Mouse (Mus musculus): ENCODE measurements around the gene Calhm2. TPM values are rescaled to one million over a fixed set of nuclear protein-coding genes. Genes with fewer than 3 reads are reported as not detected.
A peak's percentile ranks its signal among the peaks of the same experiment; 100 is the strongest.

Calhm2 gene
- total RNA-seq (2021), result 1 to 10 TPM; 5.4 to 6.3 TPM
- long read RNA-seq, partial matches to known transcripts, result 0 of 1 reads
- long read RNA-seq, other reads (novel, unspliced or antisense), result 0 of 1 reads

DNA sequence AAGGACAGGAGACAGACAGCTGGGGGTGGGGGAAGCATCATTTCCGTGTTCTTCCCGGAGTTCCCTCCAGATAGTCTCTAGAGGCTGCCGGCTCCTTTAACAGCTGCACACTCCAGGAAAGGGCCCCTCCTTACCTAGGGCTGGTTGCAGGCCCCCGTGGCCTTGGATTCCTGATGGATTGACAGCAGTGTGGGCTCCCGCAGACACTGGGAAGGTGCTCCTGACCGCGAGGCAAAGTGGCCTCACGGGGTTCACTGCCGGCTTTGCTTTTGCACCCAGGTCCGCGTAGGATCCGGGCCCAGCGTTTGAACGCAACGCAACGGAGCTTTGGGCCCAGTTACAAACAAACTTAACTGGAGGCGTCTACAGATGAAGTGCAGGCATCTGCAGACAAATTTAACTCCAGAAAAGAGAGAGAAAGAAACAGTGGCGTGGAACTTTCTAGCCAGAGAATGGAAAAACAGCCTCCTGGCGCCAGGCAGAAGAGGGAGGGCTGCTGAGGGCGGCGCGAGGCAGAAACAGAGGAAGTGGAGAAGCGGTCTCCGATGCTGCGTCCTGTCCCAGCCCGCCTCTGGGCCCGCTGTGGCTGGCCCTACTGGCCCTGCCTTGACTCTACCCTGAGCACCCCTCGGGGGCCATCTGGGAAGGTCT, at the start of gene Calhm2:
TSS of gene Calhm2 (minus strand) at position 524 of the 651 bp plus-strand sequence.
- peak; percentile 51 to 52 for DNase-seq (ENCODE audit: low spot score in 2 of 2)

DNA sequence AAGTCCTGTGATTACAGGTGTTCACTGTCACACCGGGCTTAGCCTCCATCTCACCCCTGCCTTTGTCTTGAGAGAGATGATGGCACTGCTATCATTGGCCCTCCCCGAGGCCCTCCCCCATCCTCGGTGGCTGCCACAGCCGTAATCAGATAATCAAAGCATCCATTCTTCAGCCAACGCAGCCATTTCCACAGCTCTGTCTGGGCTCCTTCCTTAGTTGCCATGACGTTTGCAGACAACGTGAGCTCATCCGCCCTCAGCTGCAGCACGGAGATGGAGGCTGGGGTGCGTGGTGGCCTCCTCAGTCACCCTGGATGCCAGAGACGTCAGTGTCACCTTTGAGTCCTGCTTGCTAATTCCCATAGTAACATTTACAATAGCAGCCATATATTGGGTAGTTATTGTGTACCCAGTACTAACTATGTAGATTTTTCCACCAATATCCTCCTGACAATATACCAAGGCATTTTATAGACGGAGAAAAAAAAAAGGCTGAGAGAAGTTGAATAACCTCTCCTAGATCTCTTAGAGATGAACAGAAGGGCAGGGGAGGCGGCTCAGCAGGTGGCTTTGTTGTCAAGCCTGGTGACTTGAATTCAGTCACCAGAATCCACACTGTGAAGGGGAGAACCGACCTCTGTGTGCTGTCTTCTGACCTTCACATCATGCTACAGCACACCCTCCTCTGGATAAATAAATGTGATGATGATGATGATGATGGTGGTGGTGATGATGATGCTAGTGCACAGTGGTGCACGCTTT, 48.6 kb upstream of the Calhm2 start:
- DNase-seq (ENCODE audit: low spot score in 2 of 2), result peak in 1 of 2 experiments; percentile 45

DNA sequence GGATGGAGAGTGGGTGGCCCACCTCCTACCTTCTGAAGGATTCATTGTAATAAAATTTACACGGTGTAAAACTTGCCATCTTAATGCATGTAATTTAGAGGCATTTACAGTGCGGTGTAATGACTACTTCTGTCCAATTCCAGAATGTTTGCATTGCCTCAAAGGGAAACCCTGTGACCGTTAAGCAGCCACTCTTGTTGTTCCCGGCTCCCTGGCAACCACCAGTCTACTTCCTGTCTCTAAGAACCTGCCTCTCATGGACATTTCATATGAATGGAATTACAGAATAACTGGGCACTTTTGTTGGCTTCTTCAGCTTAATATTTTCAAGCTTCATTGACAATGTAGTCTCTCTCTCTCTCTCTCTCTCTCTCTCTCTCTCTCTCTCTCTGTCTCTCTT, 46.6 kb upstream of the Calhm2 start:
- peak in 1 of 2 experiments; percentile 1 for DNase-seq (ENCODE audit: low spot score in 2 of 2)

DNA sequence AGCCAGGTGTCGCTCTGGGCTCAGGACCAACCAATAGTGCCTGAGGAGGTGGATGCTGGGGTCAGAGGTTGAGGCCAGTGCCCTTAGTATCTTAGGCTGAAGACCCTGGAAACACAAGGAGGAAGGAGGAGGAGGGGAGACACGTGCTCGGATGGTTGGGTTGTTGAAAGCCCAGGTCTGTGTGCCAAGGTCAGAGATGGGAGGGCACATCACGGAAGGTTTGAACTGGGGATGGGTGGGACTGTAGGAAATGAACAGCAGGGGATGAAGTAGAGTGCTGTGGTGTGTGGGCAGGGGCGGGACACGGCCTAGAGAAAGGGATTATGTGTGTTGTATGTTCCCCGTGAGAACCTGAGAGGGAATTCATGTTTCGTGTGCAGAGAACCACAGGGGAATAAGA, 46.1 kb upstream of the Calhm2 start:
- DNase-seq (ENCODE audit: low spot score in 2 of 2), result peak in 1 of 2 experiments; percentile 1

DNA sequence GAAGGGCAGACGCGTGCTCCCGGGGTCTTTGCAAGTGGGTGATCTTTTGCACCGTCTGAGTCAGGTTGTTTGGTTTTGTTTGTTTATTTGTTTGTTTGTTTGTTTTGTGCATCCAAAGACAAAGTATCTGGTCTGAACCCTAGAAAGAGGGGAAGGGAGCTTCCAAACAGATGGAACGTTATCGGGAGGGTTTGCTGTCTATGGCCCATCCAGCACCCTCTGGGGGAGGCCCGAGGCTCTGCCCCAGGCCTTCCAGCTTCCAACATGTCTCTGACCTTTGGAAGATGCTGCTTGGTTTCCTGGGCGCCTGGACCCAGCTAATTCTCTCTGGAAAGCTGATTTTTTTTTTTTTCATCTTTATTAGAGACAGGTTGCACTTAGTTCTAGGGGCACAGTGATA, 41.9 kb upstream of the Calhm2 start:
- DNase-seq (ENCODE audit: low spot score in 2 of 2), result no peak

DNA sequence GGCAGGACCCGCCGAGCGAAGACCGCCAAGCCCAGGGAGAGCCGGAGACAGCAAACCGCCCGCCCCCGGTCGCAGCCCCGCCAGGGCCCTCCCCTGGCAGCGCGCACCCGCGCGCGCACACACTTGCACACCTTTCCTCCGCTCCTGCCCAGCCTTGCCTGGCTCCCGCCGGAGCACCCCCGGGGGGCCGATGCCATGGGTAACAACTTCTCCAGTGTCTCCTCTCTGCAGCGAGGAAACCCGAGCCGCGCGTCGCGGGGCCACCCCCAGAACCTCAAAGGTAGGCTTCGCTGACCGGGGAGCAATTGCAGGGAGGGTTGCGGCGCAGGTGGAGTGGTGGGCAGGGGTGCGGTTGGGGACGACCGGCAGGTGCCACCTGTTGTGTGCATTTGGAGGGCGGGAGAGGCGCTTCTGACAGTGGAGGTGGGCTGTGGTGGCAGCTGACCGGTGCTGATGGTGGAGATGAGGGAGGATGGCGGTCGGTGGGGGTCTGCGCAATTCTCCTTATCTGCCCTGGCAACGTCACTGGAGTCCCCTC, 41.2 kb upstream of the Calhm2 start:
- peak in 1 of 2 experiments; percentile 56 for DNase-seq (ENCODE audit: low spot score in 2 of 2)

DNA sequence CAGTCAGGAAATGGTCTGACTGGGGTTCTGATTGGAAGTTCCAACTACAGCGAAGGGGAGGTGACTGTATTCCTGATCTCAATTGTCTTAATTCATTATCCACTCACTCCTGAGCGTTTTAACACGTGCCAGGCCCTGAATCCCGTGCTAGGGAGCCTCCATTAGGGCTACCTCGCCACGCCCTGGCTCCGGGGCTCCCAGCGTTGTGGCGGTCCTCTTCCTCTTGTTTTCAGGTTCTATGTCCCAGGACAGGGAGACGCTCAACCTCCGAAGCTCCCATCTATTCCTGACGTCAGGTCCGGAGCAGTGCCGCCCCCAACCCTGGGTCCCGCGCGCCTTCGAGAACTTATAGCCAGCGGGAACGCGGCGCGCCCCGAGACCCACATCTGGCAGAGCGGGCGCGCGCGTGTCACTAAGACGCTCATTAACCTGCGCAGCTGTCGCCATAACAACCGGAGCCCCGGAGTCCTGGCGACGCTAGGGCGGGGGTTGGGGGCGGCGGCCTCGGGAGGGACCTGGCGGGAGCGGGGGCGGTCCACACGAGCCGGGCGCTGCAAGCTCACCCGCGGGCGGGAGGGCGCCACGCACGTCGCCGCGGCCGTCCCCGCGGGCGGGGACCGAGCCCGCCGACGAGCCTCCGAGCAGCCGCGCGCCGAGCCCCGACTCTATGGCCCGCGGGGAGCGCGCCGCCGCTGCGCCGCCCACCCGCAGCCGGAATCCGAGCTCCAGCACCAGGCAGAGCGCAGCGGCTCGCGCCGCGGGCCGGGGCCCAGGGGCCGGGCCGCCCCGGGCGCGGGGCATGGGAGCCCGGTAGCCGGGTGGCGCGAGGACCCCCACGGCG, 40.6 kb upstream of the Calhm2 start, which contains the start of gene Neurl1a:
TSS of gene Neurl1a (plus strand) at position 390 of the 841 bp plus-strand sequence.
- DNase-seq (ENCODE audit: low spot score in 2 of 2), result peak in 1 of 2 experiments; percentile 69

GRCm38 (mm10) chr19:47178001-47178400, 39.9 kb upstream of the Calhm2 start:
- DNase-seq (ENCODE audit: low spot score in 2 of 2), result peak in 1 of 2 experiments; percentile 54

DNA sequence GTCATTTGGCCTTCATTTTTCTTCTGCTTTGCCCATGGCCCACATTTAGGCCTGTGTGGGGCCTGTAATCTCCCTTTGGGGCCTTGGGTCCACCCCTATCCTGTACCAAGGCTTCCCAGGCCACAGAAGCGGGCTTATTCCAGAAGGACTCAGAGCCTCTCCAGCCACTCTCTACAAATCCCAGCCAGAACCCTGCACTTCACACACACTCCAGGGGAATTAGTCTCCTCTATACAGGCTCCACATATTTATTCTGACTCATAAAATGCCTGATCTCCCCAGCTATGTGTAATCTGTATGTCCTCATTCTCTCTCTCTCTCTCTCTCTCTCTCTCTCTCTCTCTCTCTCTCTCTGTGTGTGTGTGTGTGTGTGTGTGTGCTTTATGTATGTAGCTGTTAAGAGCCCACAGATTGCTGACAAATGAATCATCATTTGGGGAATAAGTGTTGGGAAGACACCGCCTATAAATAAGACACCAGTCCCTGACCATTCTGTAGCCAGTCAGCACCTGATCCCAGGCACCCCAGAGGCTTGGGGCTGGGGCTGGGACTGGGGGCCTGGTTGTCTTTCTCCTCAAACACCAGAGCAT, 38.9 kb upstream of the Calhm2 start:
- DNase-seq (ENCODE audit: low spot score in 2 of 2), result no peak

DNA sequence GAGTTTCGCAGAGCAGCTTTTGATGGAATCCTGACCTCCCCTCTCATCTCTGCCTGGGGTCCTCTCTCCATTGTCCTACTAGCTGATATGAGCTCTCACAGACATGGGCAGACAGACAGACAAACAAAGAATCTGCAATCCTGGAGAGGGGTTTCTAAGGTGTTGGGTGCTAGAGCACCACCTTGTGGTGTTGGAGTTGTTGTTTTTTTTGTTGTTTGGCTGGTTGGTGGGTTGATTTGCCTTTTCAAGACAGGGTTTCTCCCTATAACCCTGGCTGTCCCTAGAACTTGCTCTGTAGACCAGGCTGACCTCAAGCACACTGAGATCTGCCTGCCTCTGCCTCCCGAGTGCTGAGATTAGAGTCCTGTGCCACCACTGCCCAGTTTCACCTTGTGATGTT, 37.4 kb upstream of the Calhm2 start:
- no peak for DNase-seq (ENCODE audit: low spot score in 2 of 2)

- DNase-seq (ENCODE audit: low spot score in 2 of 2), result no peak
Observed at GRCm38 (mm10) chr19:47174515-47174914, 36.4 kb upstream of the Calhm2 start.

DNA sequence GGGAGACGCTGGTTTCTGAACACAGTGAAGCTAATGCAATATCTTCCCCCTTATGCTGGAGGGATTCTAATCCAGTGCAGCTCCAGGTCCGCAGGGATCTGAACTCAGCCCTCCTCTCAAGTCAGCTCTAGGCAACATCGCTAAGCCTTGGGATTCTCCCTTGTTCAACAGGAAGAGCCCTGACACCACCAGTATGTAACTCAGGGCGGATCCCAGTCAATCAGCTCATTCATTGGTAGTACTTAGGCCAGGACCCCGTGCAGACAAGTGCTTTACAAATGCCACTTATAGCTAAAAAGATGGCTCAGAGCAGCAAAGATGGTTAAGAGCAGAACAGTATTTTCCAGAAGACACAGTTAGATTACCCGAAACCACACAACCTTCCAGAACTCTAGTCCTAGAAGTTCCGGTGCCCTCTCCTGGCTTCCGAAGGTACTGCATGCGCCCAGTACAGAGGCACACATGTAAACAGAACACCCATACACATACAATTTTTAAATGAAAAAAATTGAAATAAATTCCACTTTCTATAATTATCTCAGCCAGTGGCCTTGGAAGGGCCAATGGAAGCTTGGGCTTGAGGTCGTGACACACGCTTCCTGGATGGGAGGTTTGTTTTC, 30.8 kb upstream of the Calhm2 start:
- peak; percentile 80 to 95 for DNase-seq (ENCODE audit: low spot score in 2 of 2)

DNA sequence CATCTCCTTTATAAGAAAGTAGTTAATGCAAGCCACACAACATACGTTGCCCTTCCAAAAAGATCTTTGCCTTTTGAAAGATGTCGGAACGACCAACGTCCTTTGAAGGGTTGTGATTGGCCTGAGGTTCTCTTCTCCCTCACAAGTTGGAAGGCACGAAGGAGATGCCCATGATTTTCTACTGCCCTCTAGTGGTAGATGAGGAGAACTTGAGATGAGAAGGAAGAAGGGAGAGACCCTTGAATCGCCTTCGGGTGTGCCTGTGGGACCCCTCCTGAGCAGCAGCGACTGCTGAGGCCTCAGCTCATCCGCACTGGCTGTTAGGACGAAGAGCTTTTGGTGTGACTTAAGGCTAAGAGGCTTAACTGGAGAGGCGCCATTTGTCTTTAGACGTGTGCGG, 30.1 kb upstream of the Calhm2 start:
- peak in 1 of 2 experiments; percentile 57 for DNase-seq (ENCODE audit: low spot score in 2 of 2)

GRCm38 (mm10) chr19:47167617-47168214, 29.6 kb upstream of the Calhm2 start:
- no peak for DNase-seq (ENCODE audit: low spot score in 2 of 2)

DNA sequence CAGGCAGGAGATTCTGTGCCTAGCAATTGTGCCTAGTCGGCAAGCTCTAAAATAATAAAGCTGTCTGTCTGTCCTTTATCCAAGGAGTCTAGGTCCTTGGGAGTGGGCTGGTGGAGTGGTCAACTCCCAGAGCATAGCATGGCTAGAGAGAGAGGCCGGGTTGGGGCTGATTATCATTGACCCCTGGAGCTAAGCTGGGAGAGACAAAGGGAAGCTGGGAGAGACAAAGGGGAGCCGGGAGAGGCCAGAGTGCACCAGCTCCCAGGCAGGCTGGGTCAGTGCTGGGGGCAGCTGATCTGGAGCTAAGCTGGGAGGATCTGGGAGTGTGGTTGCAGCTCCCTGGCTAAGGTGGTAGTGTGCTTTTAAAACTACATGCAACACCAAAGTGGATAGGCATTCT, 28.7 kb upstream of the Calhm2 start:
- DNase-seq (ENCODE audit: low spot score in 2 of 2), result no peak

DNA sequence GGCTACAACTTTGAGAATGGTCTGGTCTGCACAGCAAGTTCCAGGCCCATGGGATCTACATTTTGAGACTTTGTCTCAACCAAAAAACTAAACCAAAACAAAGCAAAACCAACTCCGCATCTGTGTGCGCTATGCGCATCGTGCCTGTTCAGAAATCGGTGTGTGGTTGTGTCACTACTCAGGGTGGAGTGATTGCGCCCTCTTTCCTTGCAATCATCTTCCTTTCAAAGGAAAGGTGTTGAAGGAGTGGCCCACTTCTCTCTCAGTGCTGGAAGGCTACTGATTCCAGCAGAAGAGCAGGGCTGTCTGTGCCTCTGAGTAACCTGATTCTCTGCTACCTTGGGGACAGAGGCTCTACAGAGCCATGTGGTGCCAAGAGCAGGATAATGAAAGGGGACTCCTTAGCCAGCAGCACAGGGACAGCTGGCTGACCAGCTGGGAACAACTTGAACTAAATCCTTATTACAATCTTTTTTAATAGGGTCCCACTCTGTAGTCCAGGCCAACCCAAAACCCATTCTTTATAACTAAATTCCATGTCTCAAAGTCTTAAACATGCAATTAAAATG, 25.2 kb upstream of the Calhm2 start:
- DNase-seq (ENCODE audit: low spot score in 2 of 2), result no peak

GRCm38 (mm10) chr19:47161669-47162068, 23.6 kb upstream of the Calhm2 start:
- DNase-seq (ENCODE audit: low spot score in 2 of 2), result no peak

DNA sequence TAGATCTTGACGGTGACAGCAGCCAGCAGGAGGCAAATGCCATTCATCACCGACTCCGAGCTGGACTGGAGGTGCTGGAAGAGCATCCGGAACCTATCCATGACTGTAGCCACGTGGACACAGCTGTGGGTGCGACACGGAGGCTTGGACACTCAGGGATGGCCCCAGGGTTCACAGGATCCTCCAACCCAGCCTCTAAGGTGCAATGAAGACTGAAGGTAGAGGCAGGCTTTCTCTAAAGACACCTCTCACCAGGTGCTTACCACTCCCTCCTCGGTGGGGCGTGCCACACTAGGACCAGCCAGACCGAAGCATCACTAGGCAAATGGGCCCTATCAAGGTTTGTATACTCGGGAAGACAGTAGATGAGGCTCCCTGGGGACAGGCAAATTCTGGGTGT, 19.6 kb upstream of the Calhm2 start, which contains the start of gene Calhm3:
TSS of gene Calhm3 (minus strand) at position 101 of the 400 bp plus-strand sequence.
- DNase-seq (ENCODE audit: low spot score in 2 of 2), result no peak

DNA sequence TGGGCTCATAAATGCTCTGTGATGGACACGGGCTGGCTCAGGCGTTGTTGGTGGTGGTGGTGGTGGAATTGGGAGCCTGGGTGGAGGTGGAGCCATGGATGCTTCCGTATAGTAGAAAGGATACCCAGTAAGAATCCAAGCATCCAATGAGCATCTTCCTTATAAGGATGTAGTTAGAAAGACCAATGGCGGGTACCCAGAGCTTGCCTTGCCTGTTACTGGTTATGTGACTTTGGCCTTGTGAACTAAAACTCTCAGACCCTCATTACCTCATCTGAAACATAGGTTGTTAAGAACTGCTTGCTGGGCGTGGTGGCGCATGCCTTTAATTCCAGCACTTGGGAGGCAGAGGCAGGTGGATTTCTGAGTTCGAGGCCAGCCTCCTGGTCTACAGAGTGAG, 15.7 kb upstream of the Calhm2 start:
- no peak for DNase-seq (ENCODE audit: low spot score in 2 of 2)

DNA sequence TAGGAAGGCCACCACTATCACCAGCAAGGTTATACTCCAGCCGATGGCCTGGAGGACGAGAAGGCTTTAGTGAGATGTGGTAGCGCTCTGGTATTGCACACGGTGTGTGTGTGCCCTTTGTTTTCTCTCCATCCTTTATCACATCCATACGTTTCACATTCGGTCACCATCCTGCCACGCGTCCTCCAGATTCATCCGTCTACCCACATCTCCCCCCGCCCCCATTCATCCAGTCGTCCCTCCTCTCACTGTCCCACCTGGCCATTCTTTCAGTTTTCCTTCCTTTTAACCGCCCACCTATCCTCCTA, 13.9 kb upstream of the Calhm2 start:
- no peak for DNase-seq (ENCODE audit: low spot score in 2 of 2)
